20 mouse cellular contexts compared by ENCODE assay signal in the genomic region with DNA sequence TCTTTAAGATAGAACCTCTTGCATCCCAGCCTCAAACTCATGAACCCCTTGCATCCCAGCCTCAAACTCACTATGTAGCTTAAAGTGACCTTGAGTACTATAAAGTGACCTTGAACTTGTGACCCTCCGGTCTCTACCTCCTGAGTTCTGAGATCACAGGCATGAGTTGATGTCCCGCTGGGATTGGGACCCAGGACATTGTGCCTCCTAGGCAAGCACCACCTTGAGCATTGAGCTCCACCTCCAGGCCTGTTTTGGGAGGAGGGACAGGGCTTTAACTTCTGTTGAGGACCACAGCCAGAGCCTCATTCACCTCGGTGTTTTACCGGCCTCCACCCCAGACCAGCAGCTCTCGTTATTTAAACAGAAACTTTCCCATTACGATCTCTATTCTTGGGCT.
DNase-seq lines count a peak whose midpoint lies in the region; ATAC-seq and TF ChIP-seq lines count a peak whose summit lies in the region.
"Had no signal": no experiment of that assay in that cellular context is flagged by ENCODE, and none has a peak within 500 bp of the region (broad histone marks: within the 10 kb centered on the region; RNA-seq: fewer than 3 reads in every experiment).

No protein-coding gene starts in this region.

- no peak for TF ChIP-seq CTCF in gastrocnemius, adult 2 months (IDR thresholded peaks at IDR 0.05)
- no peak for TF ChIP-seq CTCF in CH12.LX (conservative IDR thresholded peaks at IDR 0.05 in 1 of 2, IDR thresholded peaks at IDR 0.05 in 1 of 2; ENCODE audit: low read depth in 2 of 2, low read length in 2 of 2)

- WGBS in kidney, embryonic 14.5 days = 52% methylated on average over 6 of the region's 6 CpGs

- H3K4me2 ChIP-seq in kidney, embryonic 14.5 days (replicated peaks; ENCODE audit: low read depth, low read length) = no peak overlapping the region
- no peak overlapping the region for H3K4me2 ChIP-seq in CH12.LX (ENCODE audit: insufficient read depth, low read depth, poor library complexity, severe bottlenecking)
- H3K4me2 ChIP-seq: forebrain, embryonic 12.5 days; hindbrain, embryonic 15.5 days had no signal

- peaks cover 31% of the 10 kb centered on the region for H3K79me2 ChIP-seq in CH12.LX (replicated peaks; ENCODE audit: control insufficient read depth, extremely low read depth, insufficient read depth, poor library complexity, severe bottlenecking)

- no peaks in the 10 kb centered on the region for H3K36me3 ChIP-seq in kidney, embryonic 14.5 days (ENCODE audit: control insufficient read depth, insufficient read depth, low read length)
- H3K36me3 ChIP-seq in CH12.LX (replicated peaks in 1 of 2; ENCODE audit: control insufficient read depth in 1 of 2, insufficient read depth in 1 of 2, low read length in 1 of 2) = peaks cover 5 to 68% of the 10 kb centered on the region in 2 experiments
- H3K36me3 ChIP-seq: forebrain, embryonic 12.5 days; hindbrain, embryonic 15.5 days had no signal

- no peak for ATAC-seq in kidney, embryonic 14.5 days (ENCODE audit: low FRiP score, low TSS enrichment)
- no peak for ATAC-seq in monocyte, adult 5-6 weeks (replicated peaks; ENCODE audit: insufficient number of reproducible peaks, low FRiP score, low TSS enrichment, poor library complexity, severe bottlenecking)
- ATAC-seq: intestine, postnatal 0 days had no signal

- no peak for TF ChIP-seq EP300 in CH12.LX (IDR thresholded peaks at IDR 0.05; ENCODE audit: low read length)

- peaks cover 98% of the 10 kb centered on the region for H3K4me1 ChIP-seq in kidney, embryonic 14.5 days (ENCODE audit: control insufficient read depth, insufficient read depth, low read length)
- H3K4me1 ChIP-seq in CH12.LX (ENCODE audit: control insufficient read depth in 1 of 2, insufficient read depth in 2 of 2) = peaks cover 38 to 88% of the 10 kb centered on the region in 2 experiments

- H3K9ac ChIP-seq in kidney, embryonic 14.5 days (ENCODE audit: low read depth, low read length) = no peak overlapping the region
- H3K9ac ChIP-seq in CH12.LX (ENCODE audit: insufficient read depth, low read depth) = no peak overlapping the region
- H3K9ac ChIP-seq: forebrain, embryonic 12.5 days; hindbrain, embryonic 15.5 days had no signal

- no peaks in the 10 kb centered on the region for H3K27me3 ChIP-seq in kidney, embryonic 14.5 days (ENCODE audit: control insufficient read depth, insufficient read depth, low read length)
- H3K27me3 ChIP-seq in CH12.LX (replicated peaks) = no peaks in the 10 kb centered on the region
- H3K27me3 ChIP-seq: forebrain, embryonic 12.5 days; hindbrain, embryonic 15.5 days had no signal

- in situ Hi-C loops in CH12.LX (cut with MboI; ENCODE audit: low pct_ligation_motif_present, low pct_unique_long_range_greater_than_20kb, low sequenced_read_pairs) = loop anchor here (10.0 kb wide), 1 partner anchor 60 kb away; no protein-coding TSS in a partner anchor

- intact Hi-C loops in gastrocnemius, adult 2 months (cut with DNase I) = loop anchor here (5.0 kb wide), 2 partner anchors 67 to 93 kb away; partner anchors contain the start of gene Msi2
- intact Hi-C loops in gastrocnemius, postnatal 14 days (cut with DNase I; ENCODE audit: low total_unique reads) = no loop called here

- dilution Hi-C loops in CH12.LX (cut with MboI; ENCODE audit: extremely low pct_ligation_motif_present, extremely low pct_unique_long_range_greater_than_20kb, low sequenced_read_pairs) = no loop called here

- TF ChIP-seq POLR2A in CH12.LX (IDR thresholded peaks at IDR 0.05; ENCODE audit: low read depth, low read length) = no peak

- H3K27ac ChIP-seq in gastrocnemius, adult 2 months = peak overlapping the region; percentile 85; the same call in 1 of the 2 replicates
- H3K27ac ChIP-seq in kidney, embryonic 14.5 days (ENCODE audit: low read depth, low read length) = peak overlapping the region; percentile 65; the same call in 1 of the 2 replicates
- H3K27ac ChIP-seq in CH12.LX (ENCODE audit: insufficient read depth, low read depth) = no peak overlapping the region
- H3K27ac ChIP-seq: hindbrain, embryonic 15.5 days; left cerebral cortex, adult 2 months had no signal

- no peak overlapping the region for H3K4me3 ChIP-seq in gastrocnemius, adult 2 months
- no peak overlapping the region for H3K4me3 ChIP-seq in kidney, embryonic 14.5 days (ENCODE audit: low read length)
- H3K4me3 ChIP-seq in CH12.LX (replicated peaks in 1 of 3; ENCODE audit: low read depth in 2 of 3, low read length in 2 of 3, poor library complexity in 1 of 3) = no peak overlapping the region
- H3K4me3 ChIP-seq: forebrain, embryonic 12.5 days; hindbrain, embryonic 15.5 days; left cerebral cortex, adult 2 months; midbrain, embryonic 10.5 days had no signal

- no peak for DNase-seq in gastrocnemius, adult 2 months
- no peak for DNase-seq in gastrocnemius, postnatal 14 days
- no peak for DNase-seq in kidney, adult 18-20 months
- DNase-seq in CH12.LX (ENCODE audit: extremely low read depth) (no peak), WW6 (ENCODE audit: low read depth, low spot score) (peak; percentile 80)
- DNase-seq in spleen, postnatal 36 days (ENCODE audit: low spot score in 2 of 2) = no peak
- DNase-seq: cerebellum, postnatal 10 days; liver; lung, adult 18-20 months; lung, postnatal 4 days; retina, postnatal 1 day; right cerebral cortex, postnatal 4 days; thymus, postnatal 36 days had no signal

- H3K9me3 ChIP-seq in kidney, embryonic 14.5 days (ENCODE audit: control insufficient read depth, low read length) = no peaks in the 10 kb centered on the region
- no peaks in the 10 kb centered on the region for H3K9me3 ChIP-seq in CH12.LX (replicated peaks; ENCODE audit: low read length)
- H3K9me3 ChIP-seq: forebrain, embryonic 12.5 days; hindbrain, embryonic 15.5 days; midbrain, embryonic 10.5 days had no signal

- TF ChIP-seq RAD21 in CH12.LX (IDR thresholded peaks at IDR 0.05; ENCODE audit: low read depth, low read length) = peak; percentile 10

TF ChIP-seq in CH12.LX, 34 proteins besides CTCF, POLR2A, EP300 and RAD21:
- TF ChIP-seq BHLHE40 (IDR thresholded peaks at IDR 0.05; ENCODE audit: low read depth, low read length) (no peak), HCFC1 (IDR thresholded peaks at IDR 0.05; ENCODE audit: low read depth, low read length) (no peak), PAX5 (IDR thresholded peaks at IDR 0.05; ENCODE audit: low read length) (no peak), USF2 (conservative IDR thresholded peaks at IDR 0.05; ENCODE audit: low read depth, low read length) (no peak), TBP (conservative IDR thresholded peaks at IDR 0.05; ENCODE audit: low read depth, low read length) (no peak), ZMIZ1 (IDR thresholded peaks at IDR 0.05; ENCODE audit: low read depth, low read length) (no peak), NRF1 (IDR thresholded peaks at IDR 0.05; ENCODE audit: low read depth, low read length) (no peak), ZC3H11A (IDR thresholded peaks at IDR 0.05; ENCODE audit: low read depth, low read length) (no peak), JUN (IDR thresholded peaks at IDR 0.05; ENCODE audit: insufficient read depth, low read depth, low read length) (no peak)
